Mouse (Mus musculus): ENCODE measurements around the gene Cd93. TPM values are rescaled to one million over a fixed set of nuclear protein-coding genes. Genes with fewer than 3 reads are reported as not detected.
A peak's percentile ranks its signal among the peaks of the same experiment; 100 is the strongest.

Cd93 gene
- total RNA-seq (2021), result 10 to 100 TPM; 70.2 to 74.9 TPM

GRCm38 (mm10) chr2:148443249-148443958 lies at the start of gene Cd93:
TSS of gene Cd93 (minus strand) at chr2:148443563.
- DNase-seq (ENCODE audit: low spot score), result peak; percentile 66
- intact Hi-C loops (cut with DNase I), result loop anchor here (2.0 to 10.0 kb wide), 2 partner anchors 33 to 91 kb away; no protein-coding TSS in a partner anchor

GRCm38 (mm10) chr2:148492108-148492507 lies 48.7 kb upstream of the Cd93 start:
- intact Hi-C loops (cut with DNase I), result no loop called here
- DNase-seq (ENCODE audit: low spot score), result no peak

- intact Hi-C loops (cut with DNase I), result no loop called here
- DNase-seq (ENCODE audit: low spot score), result no peak
Measured at GRCm38 (mm10) chr2:148490150-148490549, 46.8 kb upstream of the Cd93 start.

GRCm38 (mm10) chr2:148488885-148489284 lies 45.5 kb upstream of the Cd93 start:
- DNase-seq (ENCODE audit: low spot score), result no peak
- intact Hi-C loops (cut with DNase I), result no loop called here

- intact Hi-C loops (cut with DNase I), result no loop called here
- no peak for DNase-seq (ENCODE audit: low spot score)
Measured at GRCm38 (mm10) chr2:148485576-148485975, 42.2 kb upstream of the Cd93 start.

- intact Hi-C loops (cut with DNase I), result no loop called here
- DNase-seq (ENCODE audit: low spot score), result no peak
Measured at GRCm38 (mm10) chr2:148480376-148480775, 37.0 kb upstream of the Cd93 start.

- DNase-seq (ENCODE audit: low spot score), result peak; percentile 80
- intact Hi-C loops (cut with DNase I), result no loop called here
Measured at GRCm38 (mm10) chr2:148478141-148478701, 34.9 kb upstream of the Cd93 start.

- no peak for DNase-seq (ENCODE audit: low spot score)
- intact Hi-C loops (cut with DNase I), result loop anchor here (2.0 kb wide), 1 partner anchor 35 kb away; the partner anchor contains the start of gene Cd93
Measured at GRCm38 (mm10) chr2:148477346-148477745, 34.0 kb upstream of the Cd93 start.

GRCm38 (mm10) chr2:148476576-148476975 lies 33.2 kb upstream of the Cd93 start:
- DNase-seq (ENCODE audit: low spot score), result no peak
- intact Hi-C loops (cut with DNase I), result loop anchor here (2.0 kb wide), 1 partner anchor 34 kb away; the partner anchor contains the start of gene Cd93

- intact Hi-C loops (cut with DNase I), result loop anchor here (2.0 kb wide), 1 partner anchor 33 kb away; the partner anchor contains the start of gene Cd93
- DNase-seq (ENCODE audit: low spot score), result no peak
Measured at GRCm38 (mm10) chr2:148475879-148476495, 32.6 kb upstream of the Cd93 start.

GRCm38 (mm10) chr2:148469341-148470238 lies 26.2 kb upstream of the Cd93 start:
- intact Hi-C loops (cut with DNase I), result loop anchor here (5.0 kb wide), 1 partner anchor 38 kb away; no protein-coding TSS in a partner anchor
- no peak for DNase-seq (ENCODE audit: low spot score)

GRCm38 (mm10) chr2:148467921-148468440 lies 24.6 kb upstream of the Cd93 start:
- DNase-seq (ENCODE audit: low spot score), result no peak
- intact Hi-C loops (cut with DNase I), result loop anchor here (5.0 kb wide), 1 partner anchor 39 kb away; no protein-coding TSS in a partner anchor

- no peak for DNase-seq (ENCODE audit: low spot score)
- intact Hi-C loops (cut with DNase I), result no loop called here
Measured at GRCm38 (mm10) chr2:148455341-148455740, 12.0 kb upstream of the Cd93 start.

- intact Hi-C loops (cut with DNase I), result no loop called here
- DNase-seq (ENCODE audit: low spot score), result no peak
Measured at GRCm38 (mm10) chr2:148454014-148454542, 10.7 kb upstream of the Cd93 start.

- intact Hi-C loops (cut with DNase I), result no loop called here
- DNase-seq (ENCODE audit: low spot score), result no peak
Measured at GRCm38 (mm10) chr2:148453061-148453460, 9.7 kb upstream of the Cd93 start.

GRCm38 (mm10) chr2:148451498-148451897 lies 8.1 kb upstream of the Cd93 start:
- no peak for DNase-seq (ENCODE audit: low spot score)
- intact Hi-C loops (cut with DNase I), result no loop called here

- intact Hi-C loops (cut with DNase I), result no loop called here
- DNase-seq (ENCODE audit: low spot score), result no peak
Measured at GRCm38 (mm10) chr2:148450616-148451015, 7.3 kb upstream of the Cd93 start.

GRCm38 (mm10) chr2:148449659-148450058 lies 6.3 kb upstream of the Cd93 start:
- intact Hi-C loops (cut with DNase I), result loop anchor here (10.0 kb wide), 1 partner anchor 85 kb away; no protein-coding TSS in a partner anchor

GRCm38 (mm10) chr2:148446446-148446845 lies 3.1 kb upstream of the Cd93 start:
- intact Hi-C loops (cut with DNase I), result loop anchor here (10.0 kb wide), 1 partner anchor 88 kb away; no protein-coding TSS in a partner anchor
- DNase-seq (ENCODE audit: low spot score), result no peak

More at GRCm38 (mm10) chr2:148449659-148450058, 6.3 kb upstream of the Cd93 start:
- no peak for DNase-seq (ENCODE audit: low spot score)
